Mouse (Mus musculus): ENCODE results near the gene Hoxb7.

DNA sequence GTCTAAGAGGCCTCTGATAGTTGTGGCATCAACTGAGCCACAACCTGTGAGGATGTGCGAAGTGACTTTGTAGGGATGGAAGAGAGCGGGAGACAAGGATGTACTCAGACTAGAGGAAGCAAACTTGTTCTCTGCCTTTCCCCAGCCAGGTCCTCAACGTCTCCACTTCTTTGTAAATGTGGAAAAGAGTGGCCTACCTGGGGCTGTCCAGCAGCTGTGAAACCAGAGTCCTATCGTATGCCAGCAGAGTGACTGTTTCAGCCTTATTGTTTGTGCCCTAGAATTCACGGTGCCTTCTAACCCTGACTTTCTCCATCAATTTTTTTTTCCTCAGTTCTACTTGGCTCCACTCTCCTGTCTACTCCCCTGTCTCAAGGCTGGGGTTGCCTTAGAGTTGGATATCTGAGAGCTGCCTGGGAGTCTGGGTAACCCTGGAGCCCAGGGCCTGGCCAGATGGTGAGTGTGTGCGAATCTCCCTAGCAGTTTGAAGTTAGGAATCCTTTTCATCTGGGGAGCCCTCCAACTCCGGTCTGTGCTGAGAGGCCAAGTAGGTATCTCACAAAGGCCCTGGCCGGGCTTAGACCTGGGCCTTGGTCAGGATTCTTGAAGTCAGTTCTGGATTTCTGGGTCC, 21.9 kb upstream of the Hoxb7 start:
- TF ChIP-seq POLR2A (IDR thresholded peaks at IDR 0.05; ENCODE audit: insufficient read depth, low read length): no peak
- no peak for TF ChIP-seq CTCF (IDR thresholded peaks at IDR 0.05; ENCODE audit: low read depth, low read length)
- no peak for TF ChIP-seq EP300 (IDR thresholded peaks at IDR 0.05; ENCODE audit: insufficient read depth, low read depth, low read length)

Data from ES-Bruce4 (cell line).